Mouse (Mus musculus): ENCODE measurements around the gene Stxbp4. TPM values are rescaled to one million over a fixed set of nuclear protein-coding genes. Genes with fewer than 3 reads are reported as not detected.

The Stxbp4 gene
- polyA plus RNA-seq, 1 experiment from 2014 or later = 23.3 TPM

DNA sequence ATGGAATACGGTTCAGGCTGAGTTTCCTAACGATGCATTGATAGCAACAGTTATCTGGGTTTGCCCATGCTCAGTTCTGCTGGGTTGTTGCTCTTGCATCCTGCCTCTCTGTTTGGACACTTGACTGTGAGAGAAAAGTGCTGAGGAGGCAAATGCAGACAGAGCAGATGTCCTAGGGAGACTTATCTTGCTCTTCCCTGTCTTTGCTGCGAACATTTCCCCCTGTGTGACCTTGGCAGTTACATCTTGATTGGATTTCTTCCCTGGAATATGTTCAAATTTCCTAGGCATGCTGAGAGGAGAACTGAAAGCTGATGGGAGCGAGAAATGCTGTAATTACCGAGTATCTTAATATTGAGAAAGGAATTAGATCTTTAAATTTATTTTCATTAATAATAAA, 186.4 kb downstream of the Stxbp4 start:
- Histone ChIP-seq H3K4me2 (replicated peaks; ENCODE audit: low read depth, low read length) (no peak overlapping the region), H3K36me3 (ENCODE audit: insufficient read depth, low read length) (no peaks in the 10 kb centered on the region), H3K27me3 (ENCODE audit: insufficient read depth, low read length) (no peaks in the 10 kb centered on the region), H3K4me3 (ENCODE audit: low read length) (no peak overlapping the region), H3K27ac (ENCODE audit: low read length) (no peak overlapping the region), H3K9me3 (ENCODE audit: low read length) (no peaks in the 10 kb centered on the region), H3K9ac (replicated peaks; ENCODE audit: low read length) (no peak overlapping the region), H3K4me1 (ENCODE audit: insufficient read depth, low read length) (no peaks in the 10 kb centered on the region)
- ATAC-seq (ENCODE audit: low FRiP score, low TSS enrichment) = no peak
- WGBS = 78% methylated on average over 5 of the region's 5 CpGs

DNA sequence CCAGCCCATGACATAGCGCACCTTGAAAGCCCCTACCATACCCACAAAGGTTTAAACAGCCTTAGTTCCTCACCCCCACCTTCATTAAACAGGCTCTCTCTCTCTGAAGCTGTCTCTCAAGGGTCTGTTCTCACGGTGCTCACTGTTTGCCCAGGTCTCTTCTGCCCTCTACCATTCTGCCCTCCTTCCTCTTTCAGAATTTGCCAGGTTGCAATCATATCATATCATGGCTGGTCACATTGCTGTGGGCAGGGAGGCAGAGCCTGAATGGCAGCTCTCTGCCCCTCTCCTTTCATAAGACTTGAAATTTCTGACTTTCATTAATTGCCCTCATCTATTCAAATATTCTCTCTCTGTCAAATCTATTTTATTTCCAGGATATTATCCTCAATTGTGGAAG, 195.4 kb downstream of the Stxbp4 start:
- no peak overlapping the region for H3K4me2 ChIP-seq (replicated peaks; ENCODE audit: low read depth, low read length)
- no peaks in the 10 kb centered on the region for H3K36me3 ChIP-seq (ENCODE audit: insufficient read depth, low read length)
- no peaks in the 10 kb centered on the region for H3K27me3 ChIP-seq (ENCODE audit: insufficient read depth, low read length)
- no peak overlapping the region for H3K9ac ChIP-seq (replicated peaks; ENCODE audit: low read length)
- 76% methylated on average over 2 of the region's 2 CpGs for WGBS
- H3K27ac ChIP-seq (ENCODE audit: low read length) = no peak overlapping the region
- H3K4me1 ChIP-seq (ENCODE audit: insufficient read depth, low read length) = no peaks in the 10 kb centered on the region
- no peak for ATAC-seq (ENCODE audit: low FRiP score, low TSS enrichment)
- no peak overlapping the region for H3K4me3 ChIP-seq (ENCODE audit: low read length)
- H3K9me3 ChIP-seq (ENCODE audit: low read length) = no peaks in the 10 kb centered on the region

DNA sequence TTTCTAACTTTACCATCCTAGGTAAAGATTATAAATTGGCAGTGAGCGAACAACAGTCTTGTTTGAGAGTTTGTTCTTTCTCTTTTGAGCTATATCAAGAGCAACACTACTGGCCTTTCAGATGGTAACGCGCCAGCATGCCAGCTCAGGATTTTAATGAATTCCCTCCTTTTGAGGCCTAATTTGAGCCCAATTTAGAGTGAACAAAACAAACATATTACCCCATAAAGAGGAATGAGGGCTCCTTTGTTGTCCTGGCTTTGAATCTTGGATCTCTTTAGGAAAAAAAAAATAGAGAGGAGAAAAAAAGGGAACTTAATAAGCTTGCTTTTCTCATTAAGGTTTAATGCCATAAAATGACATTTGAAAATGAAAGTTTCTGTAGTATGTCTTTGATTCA, 197.0 kb downstream of the Stxbp4 start:
- Histone ChIP-seq H3K4me3 (ENCODE audit: low read length) (no peak overlapping the region), H3K4me1 (ENCODE audit: insufficient read depth, low read length) (no peaks in the 10 kb centered on the region), H3K27ac (ENCODE audit: low read length) (no peak overlapping the region), H3K9me3 (ENCODE audit: low read length) (no peaks in the 10 kb centered on the region), H3K27me3 (ENCODE audit: insufficient read depth, low read length) (no peaks in the 10 kb centered on the region), H3K4me2 (replicated peaks; ENCODE audit: low read depth, low read length) (no peak overlapping the region), H3K36me3 (ENCODE audit: insufficient read depth, low read length) (no peaks in the 10 kb centered on the region), H3K9ac (replicated peaks; ENCODE audit: low read length) (no peak overlapping the region)
- no peak for ATAC-seq (ENCODE audit: low FRiP score, low TSS enrichment)
- 68% methylated on average over 3 of the region's 3 CpGs for WGBS

DNA sequence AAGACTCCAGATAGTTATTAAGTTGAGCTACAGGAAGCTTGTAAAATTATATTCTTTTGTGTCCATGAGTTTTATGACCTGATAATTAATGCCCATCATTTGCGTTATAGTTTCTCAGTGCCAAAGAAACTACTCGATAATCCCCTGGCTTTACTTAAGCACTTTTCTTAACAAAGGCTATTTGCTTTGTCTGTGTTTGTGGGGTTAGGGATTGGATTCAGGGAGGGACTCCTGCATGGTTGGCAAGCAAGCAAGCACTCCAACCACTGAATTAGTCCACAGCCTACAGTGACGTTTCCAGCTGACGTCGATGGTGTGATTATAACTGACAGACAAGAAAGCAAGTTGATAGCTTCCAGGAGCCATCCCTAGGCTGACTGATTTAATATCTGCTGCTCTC, 199.1 kb downstream of the Stxbp4 start:
- WGBS = 63% methylated on average over 5 of the region's 5 CpGs
- Histone ChIP-seq H3K4me1 (ENCODE audit: insufficient read depth, low read length) (no peaks in the 10 kb centered on the region), H3K4me2 (replicated peaks; ENCODE audit: low read depth, low read length) (no peak overlapping the region), H3K4me3 (ENCODE audit: low read length) (no peak overlapping the region), H3K27me3 (ENCODE audit: insufficient read depth, low read length) (no peaks in the 10 kb centered on the region), H3K9me3 (ENCODE audit: low read length) (no peaks in the 10 kb centered on the region), H3K9ac (replicated peaks; ENCODE audit: low read length) (no peak overlapping the region), H3K36me3 (ENCODE audit: insufficient read depth, low read length) (no peaks in the 10 kb centered on the region), H3K27ac (ENCODE audit: low read length) (no peak overlapping the region)
- ATAC-seq (ENCODE audit: low FRiP score, low TSS enrichment) = no peak

Other genes starting within 250 kb of the Stxbp4 start
- gene Hlf, start 247.2 kb downstream of the Stxbp4 start, polyA plus RNA-seq (2015; fragmentation: Nextera tagmentation; extraction: Ambion mirVana) = 2.3 and 2.8 TPM in 2 replicates
- gene Cox11, start 89 bp upstream of the Stxbp4 start, polyA plus RNA-seq (2015; fragmentation: Nextera tagmentation; extraction: Ambion mirVana) = 36.6 and 37.9 TPM in 2 replicates
- 33.9 and 36.1 TPM in 2 replicates for gene Tom1l1, start 50.3 kb upstream of the Stxbp4 start, polyA plus RNA-seq (2015; fragmentation: Nextera tagmentation; extraction: Ambion mirVana)